Mouse (Mus musculus) E14TG2a.4 (cell line): Measurements from ENCODE around the gene Ube2l6.

ENCODE experiments used
- H3K27me3 ChIP-seq: 2 replicates; pipeline ENCODE4 v1.6.1; 2014; ENCODE audit warnings: low read length, control low read depth; ENCODE audit not compliant: insufficient read depth
- H3K36me3 ChIP-seq: 2 replicates; pipeline ENCODE4 v1.6.1; 2014; ENCODE audit warnings: low read length, control low read depth; ENCODE audit not compliant: insufficient read depth
- H3K4me1 ChIP-seq: replicated peaks from 2 replicates; pipeline ENCODE4 v1.6.1; 2014; ENCODE audit warnings: low read depth, low read length, control low read depth
- H3K4me3 ChIP-seq: replicated peaks from 2 replicates; pipeline ENCODE4 v1.5.1; 2014; ENCODE audit warnings: mild to moderate bottlenecking, low read length
- H3K9me3 ChIP-seq: 2 replicates; pipeline ENCODE4 v1.6.1; 2014; ENCODE audit warnings: low read length, control low read depth
- CTCF ChIP-seq: conservative IDR thresholded peaks from 2 replicates; pipeline ENCODE4 v1.5.1; 2014; ENCODE audit warnings: low read length
- NANOG ChIP-seq: IDR thresholded peaks from 2 replicates; pipeline ENCODE4 v1.6.1; 2014; ENCODE audit warnings: borderline replicate concordance, low read length, mixed read lengths
- POU5F1 ChIP-seq: IDR thresholded peaks from 2 replicates; pipeline ENCODE4 v1.6.1; 2014; ENCODE audit warnings: low read length, borderline replicate concordance

The Ube2l6 gene

GRCm38 (mm10) chr2:84831666-84832391 lies 33.2 kb downstream of the Ube2l6 start:
- Histone ChIP-seq H3K4me1 (peaks cover 41% of the 10 kb centered on the region), H3K27me3 (peaks cover 25% of the 10 kb centered on the region), H3K4me3 (no peak overlapping the region), H3K36me3 (peaks cover 30% of the 10 kb centered on the region), H3K9me3 (no peaks in the 10 kb centered on the region)
- TF ChIP-seq POU5F1 (no peak), CTCF (peak; percentile 66)

DNA sequence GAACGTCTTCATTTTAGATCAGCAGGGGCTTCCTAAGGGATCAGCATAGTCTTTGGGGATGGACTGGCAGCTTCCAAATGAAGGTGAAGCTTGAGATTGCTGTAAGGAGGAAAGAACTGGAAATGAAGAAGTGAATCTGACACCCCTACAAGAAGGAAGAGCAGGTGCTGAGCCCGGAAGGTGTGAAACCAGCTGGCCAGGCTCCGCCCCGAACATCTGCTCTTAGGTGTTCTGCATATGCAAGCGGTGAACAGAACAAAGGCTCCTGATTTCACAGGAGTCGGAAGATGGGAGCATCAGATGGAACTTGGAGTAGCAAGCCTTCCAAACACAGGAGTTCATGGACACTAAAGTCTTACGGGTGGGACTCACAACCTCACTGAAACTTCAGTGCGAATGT lies 38.5 kb downstream of the Ube2l6 start:
- TF ChIP-seq POU5F1, result peak; percentile 75
- TF ChIP-seq CTCF, result no peak
- TF ChIP-seq NANOG, result peak; percentile 56; the same call in 1 of the 2 replicates
- Histone ChIP-seq H3K4me1 (peaks cover 60% of the 10 kb centered on the region), H3K4me3 (no peak overlapping the region), H3K9me3 (no peaks in the 10 kb centered on the region), H3K27me3 (peaks cover 62% of the 10 kb centered on the region), H3K36me3 (peaks cover 10% of the 10 kb centered on the region)

DNA sequence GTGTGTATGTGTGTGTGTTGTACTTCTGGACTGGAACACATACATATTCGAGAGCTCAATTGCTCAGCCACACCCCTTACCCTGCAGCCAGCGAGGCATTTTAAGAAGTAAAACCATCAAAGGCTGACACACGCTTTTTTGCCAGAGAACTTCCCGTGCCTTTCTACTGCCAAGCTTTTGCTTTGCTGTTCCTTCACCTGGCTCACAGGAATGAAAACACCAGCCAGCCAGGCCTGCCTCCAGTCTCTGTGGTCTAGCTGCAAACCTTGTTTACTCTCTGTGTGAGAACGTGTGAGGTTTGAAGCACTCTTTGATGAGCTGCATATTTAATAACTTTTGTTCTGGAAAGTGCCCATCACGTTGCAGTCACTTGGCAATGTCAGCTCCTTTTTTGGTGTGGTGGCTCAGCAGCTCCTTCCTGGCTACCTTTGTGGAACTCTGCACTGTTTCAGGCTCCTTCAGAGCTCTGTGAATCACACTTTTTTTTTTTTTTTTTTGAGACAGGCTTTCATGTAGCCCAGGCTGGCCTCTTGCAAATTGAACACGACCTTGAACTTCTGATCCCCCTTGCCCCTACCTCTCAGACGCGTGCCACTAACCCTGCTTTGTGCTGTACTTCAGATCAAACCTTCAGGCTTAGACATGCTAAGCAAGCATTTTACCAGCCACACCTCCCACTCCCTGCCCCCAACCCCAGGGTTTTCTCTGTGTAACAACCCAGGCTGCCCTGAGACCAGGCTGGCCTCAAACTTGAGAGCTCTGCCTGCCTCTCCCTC lies 39.4 kb downstream of the Ube2l6 start:
- Histone ChIP-seq H3K27me3 (peaks cover 64% of the 10 kb centered on the region), H3K4me1 (peaks cover 59% of the 10 kb centered on the region), H3K9me3 (no peaks in the 10 kb centered on the region), H3K36me3 (peaks cover 18% of the 10 kb centered on the region), H3K4me3 (peak overlapping the region; percentile 85)
- TF ChIP-seq POU5F1 (no peak), CTCF (no peak), NANOG (peak; percentile 47; the same call in 1 of the 2 replicates)

- TF ChIP-seq POU5F1 (no peak), NANOG (no peak), CTCF (no peak)
- H3K27me3 ChIP-seq, result peaks cover 64% of the 10 kb centered on the region
- peak within 1 kb of the TSS; percentile 85 for H3K4me3 ChIP-seq
- H3K4me1 ChIP-seq, result peaks cover 59% of the 10 kb centered on the region
- peaks cover 22% of the 10 kb centered on the region for H3K36me3 ChIP-seq
- no peaks in the 10 kb centered on the region for H3K9me3 ChIP-seq
These were observed 39.9 kb downstream of the Ube2l6 start, which contains the start of gene Slc43a1 for GRCm38 (mm10) chr2:84838593-84838949. Gene Slc43a1, plus strand, starts transcription at chr2:84838850.

DNA sequence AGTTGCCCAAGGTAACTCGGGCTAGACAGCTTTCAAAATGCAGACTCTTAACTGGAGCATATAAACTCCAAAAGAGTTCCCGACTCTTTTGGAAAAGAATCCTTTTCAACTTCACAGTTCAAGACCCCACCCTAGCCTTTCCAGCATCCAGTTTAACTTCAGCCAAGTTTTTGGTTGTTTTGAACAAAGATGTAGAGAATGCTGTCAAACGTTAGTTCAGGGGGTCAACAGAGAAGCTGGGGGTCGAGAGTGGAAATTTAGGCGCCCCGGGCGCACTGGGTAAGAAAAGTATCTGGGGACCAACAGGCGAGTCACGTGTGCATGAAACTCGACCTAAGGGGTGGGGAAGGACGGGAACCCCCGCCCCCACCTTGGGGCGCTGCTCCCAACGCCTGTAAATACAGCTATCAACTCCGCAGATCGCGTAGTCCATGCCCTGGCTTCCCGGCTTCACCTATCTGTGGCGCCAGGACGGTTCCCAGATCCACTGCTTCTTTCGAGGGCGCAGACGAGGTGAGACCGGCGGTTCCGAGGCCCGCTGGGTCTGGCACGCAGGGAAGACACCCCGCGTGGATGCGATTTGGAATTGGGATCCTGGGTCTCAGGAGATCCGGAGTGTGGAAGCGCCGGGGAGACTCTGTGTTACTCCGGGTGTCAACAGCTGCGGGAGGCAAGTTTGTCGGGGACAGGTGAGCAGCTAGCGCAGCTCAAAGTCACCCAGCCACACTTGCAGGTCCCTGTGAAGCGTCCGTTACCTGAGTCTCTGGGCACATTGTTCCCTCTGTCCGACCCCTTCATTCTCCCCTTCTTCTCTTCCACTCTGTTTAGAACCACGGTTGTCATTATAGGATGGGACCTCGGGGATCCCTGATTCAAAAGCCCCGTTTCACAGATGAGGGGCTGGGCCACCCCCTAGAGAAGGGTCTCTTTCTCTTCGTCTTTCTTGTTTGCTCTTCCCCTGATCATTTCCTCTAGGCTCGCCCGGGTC lies 40.7 kb downstream of the Ube2l6 start:
- H3K4me1 ChIP-seq, result peaks cover 59% of the 10 kb centered on the region
- peaks cover 57% of the 10 kb centered on the region for H3K27me3 ChIP-seq
- H3K36me3 ChIP-seq, result peaks cover 29% of the 10 kb centered on the region
- peak overlapping the region; percentile 85 for H3K4me3 ChIP-seq
- H3K9me3 ChIP-seq, result no peaks in the 10 kb centered on the region
- TF ChIP-seq POU5F1, result no peak

GRCm38 (mm10) chr2:84840016-84840747 lies 41.6 kb downstream of the Ube2l6 start:
- TF ChIP-seq POU5F1, result no peak
- TF ChIP-seq NANOG, result no peak
- no peak for TF ChIP-seq CTCF
- H3K4me1 ChIP-seq, result peaks cover 56% of the 10 kb centered on the region
- H3K9me3 ChIP-seq, result no peaks in the 10 kb centered on the region
- H3K36me3 ChIP-seq, result peaks cover 37% of the 10 kb centered on the region
- peaks cover 48% of the 10 kb centered on the region for H3K27me3 ChIP-seq
- H3K4me3 ChIP-seq, result peak overlapping the region; percentile 85

DNA sequence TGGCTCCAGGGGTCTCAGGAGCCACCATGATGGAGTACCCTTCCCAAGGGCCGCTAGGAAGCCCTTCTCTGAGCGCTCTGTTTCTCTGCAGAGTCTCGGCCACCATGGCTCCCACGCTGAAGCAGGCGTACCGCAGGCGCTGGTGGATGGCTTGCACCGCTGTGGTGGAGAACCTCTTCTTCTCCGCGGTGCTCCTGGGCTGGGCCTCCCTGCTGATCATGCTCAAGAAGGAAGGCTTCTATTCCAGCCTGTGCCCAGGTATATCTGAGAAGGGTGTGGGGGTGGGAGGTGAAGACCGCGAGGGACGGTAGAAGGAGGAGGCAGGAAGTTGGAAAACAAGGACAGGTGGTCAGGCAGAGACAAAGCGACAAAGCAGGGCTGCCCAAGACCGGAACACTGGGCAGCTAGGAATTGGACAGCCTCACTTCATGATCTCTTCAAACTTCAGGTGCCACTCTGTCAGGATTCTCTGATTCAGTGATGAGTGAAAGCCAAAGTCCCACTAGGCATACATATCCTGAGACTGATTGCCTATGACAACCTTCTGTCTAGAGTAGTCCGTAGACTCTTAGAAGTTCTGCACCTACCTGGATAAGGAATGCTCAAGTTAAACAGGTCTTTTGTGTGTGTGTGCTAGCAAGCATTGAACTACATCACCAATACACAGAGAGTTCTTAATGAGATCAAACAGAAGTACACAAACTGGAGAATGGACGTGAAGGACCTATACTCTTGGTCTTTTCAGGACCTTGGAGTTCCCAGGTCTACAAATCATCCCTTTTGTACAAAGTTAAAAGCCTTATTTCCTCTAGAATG lies 42.3 kb downstream of the Ube2l6 start:
- Histone ChIP-seq H3K4me1 (peaks cover 51% of the 10 kb centered on the region), H3K9me3 (no peaks in the 10 kb centered on the region), H3K27me3 (peaks cover 42% of the 10 kb centered on the region), H3K4me3 (peak overlapping the region; percentile 85), H3K36me3 (peaks cover 45% of the 10 kb centered on the region)
- TF ChIP-seq NANOG (no peak), POU5F1 (no peak), CTCF (no peak)
